Comparison of ENCODE assay signal across 16 mouse cellular contexts in the genomic region with DNA sequence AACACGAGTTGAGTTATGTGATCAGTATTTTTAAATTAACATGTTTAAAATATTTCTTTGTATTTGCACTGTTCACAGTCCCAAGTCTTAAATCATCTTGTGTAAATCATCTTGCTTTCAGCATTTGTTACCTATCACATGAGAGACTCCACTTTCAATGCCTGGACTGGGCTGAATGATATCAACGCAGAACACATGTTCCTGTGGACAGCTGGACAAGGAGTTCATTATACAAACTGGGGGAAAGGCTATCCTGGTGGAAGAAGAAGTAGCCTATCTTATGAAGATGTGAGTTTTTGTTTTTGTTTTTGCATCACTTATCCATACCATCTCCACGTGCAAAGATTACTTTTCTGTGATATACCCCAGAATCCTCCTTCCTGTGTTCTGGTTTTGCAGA.
"Had no signal": no experiment of that assay in that cellular context is flagged by ENCODE, and none has a peak within 500 bp of the region (broad histone marks: within the 10 kb centered on the region; RNA-seq: fewer than 3 reads in every experiment).

No protein-coding gene starts in this region.

- H3K4me1 ChIP-seq: neural tube, embryonic 13.5 days; neural tube, embryonic 15.5 days; stomach, embryonic 15.5 days had no signal

- H3K4me2 ChIP-seq: neural tube, embryonic 13.5 days; neural tube, embryonic 15.5 days; stomach, embryonic 15.5 days had no signal

- H3K9me3 ChIP-seq: stomach, embryonic 15.5 days had no signal

- DNase-seq: retina, postnatal 1 day; right cerebral cortex, adult 18-20 months; right cerebral cortex, postnatal 14 days; right cerebral cortex, postnatal 25 days; right cerebral cortex, postnatal 4 days; spleen, adult 18-20 months; thymus, adult 18-20 months; thymus, adult 2 months; thymus, postnatal 14 days; thymus, postnatal 25 days; thymus, postnatal 36 days; thymus, postnatal 4 days had no signal

- H3K27ac ChIP-seq: neural tube, embryonic 13.5 days; neural tube, embryonic 15.5 days; stomach, embryonic 15.5 days; stomach, postnatal 0 days had no signal

- H3K4me3 ChIP-seq: neural tube, embryonic 13.5 days; neural tube, embryonic 15.5 days; stomach, embryonic 15.5 days had no signal

- H3K9ac ChIP-seq: neural tube, embryonic 13.5 days; neural tube, embryonic 15.5 days; stomach, embryonic 15.5 days had no signal

- H3K27me3 ChIP-seq: neural tube, embryonic 13.5 days; neural tube, embryonic 15.5 days; stomach, embryonic 15.5 days had no signal

- H3K36me3 ChIP-seq: neural tube, embryonic 13.5 days; neural tube, embryonic 15.5 days; stomach, embryonic 15.5 days had no signal
